Mouse (Mus musculus) cerebellum, postnatal 36 days (tissue): ENCODE measurements at regions not wholly inside any gene's neighbourhood (a gene's known extent, or its start where the extent isn't known, plus 50 kb on each side); places are given as distances from the start of the nearest gene placed in this dataset.
A peak's percentile ranks its signal among the peaks of the same experiment; 100 is the strongest.

Source experiments
- DNase-seq, 2 experiments: peaks; one replicate each; pipeline ENCODE4 v3.0.0; 2021 to 2022; ENCODE audit warnings: mixed read lengths in 2 of 2

DNA sequence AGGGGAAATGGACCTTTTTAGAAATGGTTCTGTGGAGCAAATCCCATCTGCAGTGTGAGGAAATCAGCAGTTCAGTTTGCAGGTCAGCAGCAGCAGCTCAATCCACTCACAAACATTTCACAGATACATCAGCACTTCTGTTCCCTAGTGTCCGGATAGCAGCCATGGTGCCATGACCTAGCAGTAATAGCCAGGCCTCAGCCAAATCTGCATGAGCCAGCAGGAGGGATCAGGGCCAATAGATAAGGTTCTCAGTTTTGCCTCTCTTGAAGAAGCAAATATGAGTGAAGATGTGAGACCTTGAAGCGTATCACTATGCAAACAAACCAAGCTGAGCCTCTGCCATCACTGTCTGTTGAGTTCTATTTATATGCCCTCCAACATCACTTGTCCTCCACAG lies 380.7 kb upstream of the Chrm3 start:
- DNase-seq = no peak

DNA sequence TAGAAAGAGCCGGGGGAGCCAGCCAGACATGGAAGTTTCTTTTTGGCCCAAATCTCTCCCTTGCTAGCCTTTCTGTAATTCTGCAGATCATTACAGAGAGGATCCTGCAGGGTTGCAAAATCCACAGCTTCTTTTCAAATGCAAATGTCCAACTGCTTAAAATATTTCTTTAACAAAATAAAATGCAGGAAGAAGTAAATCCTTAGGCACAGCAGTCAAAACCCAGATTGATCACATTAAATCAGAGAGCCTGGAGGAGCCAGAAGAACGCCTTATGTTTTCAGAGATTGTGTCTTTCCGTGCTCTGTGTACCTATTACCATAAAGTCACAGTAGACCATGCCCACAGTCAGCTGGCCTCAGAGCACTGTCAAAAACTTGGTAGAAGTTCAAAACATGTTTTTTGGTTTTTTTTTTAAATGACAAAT lies 365.1 kb upstream of the Chrm3 start:
- DNase-seq = no peak

DNA sequence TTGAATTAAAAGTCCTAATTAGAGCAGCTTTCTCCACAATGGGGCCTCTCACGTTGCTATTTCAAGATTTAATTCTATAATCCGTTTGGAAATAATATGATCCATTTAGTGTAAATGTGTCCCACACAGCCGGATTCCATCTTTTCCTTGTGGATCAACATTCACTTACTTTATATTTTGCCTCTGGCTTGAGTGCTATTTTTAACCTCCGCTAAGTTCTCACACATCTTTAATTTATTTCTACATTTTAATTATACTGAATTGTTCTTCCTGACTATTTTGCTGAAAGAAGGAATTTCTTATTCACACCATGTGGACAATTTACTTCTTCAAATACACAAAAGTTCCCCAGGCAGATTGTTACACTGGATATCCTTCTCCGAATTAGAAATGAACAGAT lies 364.7 kb upstream of the Chrm3 start:
- DNase-seq = no peak

- DNase-seq = no peak
Observed at GRCm38 (mm10) chr13:10720639-10721038, 360.0 kb upstream of the Chrm3 start.

DNA sequence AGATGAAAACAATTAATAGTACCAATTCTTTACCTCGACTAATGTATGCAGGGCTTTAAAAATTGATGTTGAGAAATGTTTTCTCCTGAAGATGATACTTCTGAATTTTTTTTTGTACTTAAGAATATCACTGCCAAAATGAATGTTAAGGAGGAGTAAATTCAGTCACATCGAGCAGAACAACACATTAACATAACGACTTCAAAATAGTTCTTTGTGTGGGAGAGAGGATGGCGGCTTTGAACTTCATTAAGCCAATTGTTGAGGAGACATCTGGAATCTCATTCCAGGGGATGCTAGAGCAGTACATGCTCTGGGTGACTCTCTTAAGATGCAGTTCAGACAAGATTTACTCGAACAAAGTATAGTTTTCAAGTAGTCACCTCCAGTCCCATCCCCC lies 350.8 kb upstream of the Chrm3 start:
- no peak for DNase-seq

DNA sequence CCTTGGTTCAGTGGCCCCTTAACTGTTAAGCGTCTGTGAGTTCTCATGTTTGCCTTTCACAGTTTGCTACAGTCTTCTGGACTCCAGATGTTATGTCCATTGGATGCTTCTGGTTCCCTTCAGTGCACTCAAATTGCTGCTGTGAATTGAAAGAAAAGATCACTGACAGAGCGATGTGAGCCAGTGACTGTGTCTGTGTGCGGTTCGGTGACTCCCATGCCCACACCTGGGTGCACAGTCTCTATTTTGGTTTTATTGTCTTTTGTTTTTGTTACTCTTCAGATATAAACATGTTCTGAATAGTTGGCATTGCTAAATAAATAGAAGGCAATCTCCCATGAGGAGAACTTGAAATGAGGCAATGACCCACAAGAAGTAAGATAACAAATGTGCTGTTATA lies 350.3 kb upstream of the Chrm3 start:
- DNase-seq = no peak

- DNase-seq = peak; percentile 19 to 27
Observed at GRCm38 (mm10) chr13:10697146-10697545, 336.5 kb upstream of the Chrm3 start.

- DNase-seq = no peak
Observed at GRCm38 (mm10) chr13:10696181-10696977, 335.7 kb upstream of the Chrm3 start.

- no peak for DNase-seq
Observed at GRCm38 (mm10) chr13:10691307-10691706, 330.7 kb upstream of the Chrm3 start.

DNA sequence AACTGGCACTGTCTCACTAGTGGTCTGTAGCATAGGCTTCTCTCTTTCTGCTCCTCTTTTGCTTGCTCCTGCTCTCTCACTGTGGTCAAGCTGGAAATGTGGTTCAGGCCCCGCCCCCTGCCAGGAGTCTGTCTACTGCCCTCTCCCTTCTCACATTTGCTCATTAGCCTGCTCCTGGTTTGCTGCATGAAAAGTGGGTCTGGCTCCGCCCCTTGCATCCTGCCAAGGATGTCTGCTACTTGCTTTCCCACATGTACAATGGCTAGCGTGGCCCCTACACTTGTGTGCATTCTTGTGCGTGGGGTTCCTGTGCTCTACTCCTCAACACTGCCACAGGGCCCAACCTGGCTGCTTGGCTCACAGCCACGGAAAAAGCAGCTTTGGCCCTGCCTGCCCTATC lies 326.7 kb upstream of the Chrm3 start:
- DNase-seq = peak in 1 of 2 experiments; percentile 2

DNA sequence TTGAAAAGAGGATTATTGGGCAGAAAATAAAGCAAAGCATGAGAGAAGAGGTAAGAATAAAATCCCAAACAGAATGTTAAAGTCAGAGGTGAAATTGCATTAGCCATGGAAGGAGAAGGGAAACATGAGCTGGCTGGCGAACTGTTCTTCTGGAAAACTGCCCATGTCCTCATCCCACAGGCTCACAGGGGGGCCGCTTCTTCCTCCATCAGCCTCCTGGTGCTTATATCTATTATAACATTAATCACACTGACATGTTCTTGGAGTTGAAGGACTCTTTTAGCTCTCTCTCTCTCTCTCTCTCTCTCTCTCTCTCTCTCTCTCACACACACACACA lies 293.4 kb upstream of the Chrm3 start:
- peak; percentile 28 to 40 for DNase-seq

- peak; percentile 79 to 82 for DNase-seq
Observed at GRCm38 (mm10) chr13:10653376-10654085, 292.9 kb upstream of the Chrm3 start.

DNA sequence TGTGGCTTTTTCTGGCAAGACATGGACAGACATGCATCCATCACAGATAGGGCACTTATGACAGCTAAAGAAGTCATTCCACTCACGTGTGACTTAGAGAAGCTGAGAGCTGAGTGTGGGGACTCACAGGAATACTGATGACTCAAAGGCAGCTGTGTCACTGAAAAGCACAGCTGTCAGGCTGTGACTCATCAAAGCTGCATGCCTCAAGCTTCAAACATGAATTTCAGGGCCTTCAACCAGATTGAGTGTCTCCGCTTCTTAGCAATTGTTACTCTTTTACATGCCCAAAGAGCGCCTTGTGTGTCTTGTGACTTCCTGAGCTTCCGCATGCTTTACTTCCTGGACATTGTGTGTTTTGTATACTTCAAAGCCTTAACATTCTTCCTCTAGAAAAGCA lies 276.2 kb upstream of the Chrm3 start:
- DNase-seq = no peak

- DNase-seq = no peak
Observed at GRCm38 (mm10) chr13:10630467-10630866, 269.8 kb upstream of the Chrm3 start.

DNA sequence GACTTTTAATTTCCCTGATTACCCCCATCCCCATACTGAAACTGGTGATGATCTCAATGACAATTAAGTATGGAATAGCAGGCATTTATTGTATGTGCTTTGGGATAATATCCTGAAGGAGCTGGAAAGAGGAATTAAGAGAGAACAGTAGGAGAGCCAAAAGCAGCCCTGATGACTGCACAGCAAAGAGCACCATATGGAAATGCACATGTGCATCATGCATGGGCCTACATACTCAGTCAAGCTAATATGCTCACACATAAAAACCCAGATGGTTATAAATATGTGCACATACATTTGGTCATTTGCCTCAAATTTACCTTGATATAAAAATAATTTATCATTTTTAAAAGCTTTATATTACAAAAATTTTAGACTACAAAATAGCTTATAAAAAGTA lies 259.0 kb upstream of the Chrm3 start:
- no peak for DNase-seq

DNA sequence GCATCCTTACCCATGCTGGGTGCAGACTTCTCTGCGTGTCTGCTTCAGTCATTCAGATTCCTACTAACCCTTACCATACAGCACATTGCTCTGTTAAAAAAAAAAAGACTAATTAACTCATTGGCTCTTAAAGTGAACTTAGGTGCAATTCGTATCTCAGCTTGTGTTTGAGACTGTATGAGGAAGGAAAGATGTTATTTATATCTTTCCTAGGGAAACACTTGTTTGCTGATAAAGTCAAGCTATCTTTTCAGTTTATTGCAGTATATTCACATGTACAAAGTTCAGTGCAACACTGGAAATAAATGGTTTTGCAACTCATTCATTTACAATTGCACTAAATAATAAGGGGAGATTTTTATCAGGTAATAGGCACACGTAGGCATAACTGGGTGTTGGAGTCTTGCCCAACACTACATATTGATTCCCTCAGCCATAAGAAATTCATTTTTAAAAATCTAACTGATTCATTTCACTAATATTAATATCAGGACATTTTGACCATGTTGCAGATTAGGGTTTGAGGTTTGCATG lies 257.8 kb upstream of the Chrm3 start:
- DNase-seq = no peak

GRCm38 (mm10) chr13:10574951-10575350 lies 214.3 kb upstream of the Chrm3 start:
- no peak for DNase-seq

DNA sequence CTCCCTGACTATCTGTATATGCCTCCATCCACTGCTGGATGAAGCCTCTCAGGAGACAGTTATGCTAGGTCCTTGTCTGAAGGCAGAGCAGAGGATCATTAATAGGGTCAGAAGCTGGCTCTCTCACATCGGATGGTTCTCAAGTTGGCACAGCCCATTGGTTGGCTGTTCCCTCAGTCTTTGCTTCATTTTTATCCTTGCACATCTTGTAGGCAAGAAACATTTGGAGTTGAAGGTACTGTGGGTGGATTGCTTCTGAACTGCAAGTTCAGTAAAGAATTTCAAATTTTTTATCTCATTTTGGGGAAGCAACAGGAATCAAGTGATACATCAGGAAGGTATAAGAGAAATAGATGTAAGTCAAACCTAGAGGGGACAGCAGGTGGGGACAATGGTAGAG lies 206.2 kb upstream of the Chrm3 start:
- DNase-seq = no peak

DNA sequence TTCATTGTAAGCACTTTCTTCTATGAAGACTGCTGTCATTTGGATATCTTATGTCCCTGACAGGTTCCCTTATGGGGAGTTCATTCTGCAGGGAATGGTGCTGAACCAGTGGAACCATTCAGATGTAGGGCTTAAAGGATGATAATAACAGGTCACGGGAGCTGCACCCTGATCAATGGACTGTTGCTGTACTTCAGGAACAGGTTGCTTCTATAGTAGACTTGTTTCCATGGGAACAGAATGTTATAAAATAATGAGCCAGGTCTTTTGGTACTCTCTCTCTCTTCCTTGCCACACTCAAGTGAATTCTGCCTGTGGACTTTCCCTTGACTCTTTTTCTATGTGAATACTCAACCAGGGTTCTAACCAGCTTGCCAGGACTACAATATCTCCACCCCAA lies 196.9 kb upstream of the Chrm3 start:
- DNase-seq = no peak

DNA sequence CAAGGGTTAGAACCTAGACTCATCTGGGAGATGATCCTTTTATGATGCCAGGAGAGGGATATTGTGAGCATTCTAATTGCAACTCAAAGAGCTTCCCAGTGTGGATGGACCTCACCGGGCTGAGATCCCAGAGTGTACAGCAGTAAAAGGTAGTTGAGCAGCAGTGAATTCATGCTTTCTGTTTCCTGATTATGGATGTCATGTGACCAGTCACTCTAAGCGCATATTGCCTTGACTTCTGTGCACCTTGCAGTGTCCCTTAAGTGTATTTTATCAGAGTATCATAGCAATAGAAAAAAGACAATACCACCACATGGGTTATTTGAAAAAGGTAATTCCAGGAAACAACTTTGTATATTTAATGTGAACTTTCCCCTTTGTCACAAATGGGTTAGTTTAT lies 193.9 kb upstream of the Chrm3 start:
- no peak for DNase-seq

DNA sequence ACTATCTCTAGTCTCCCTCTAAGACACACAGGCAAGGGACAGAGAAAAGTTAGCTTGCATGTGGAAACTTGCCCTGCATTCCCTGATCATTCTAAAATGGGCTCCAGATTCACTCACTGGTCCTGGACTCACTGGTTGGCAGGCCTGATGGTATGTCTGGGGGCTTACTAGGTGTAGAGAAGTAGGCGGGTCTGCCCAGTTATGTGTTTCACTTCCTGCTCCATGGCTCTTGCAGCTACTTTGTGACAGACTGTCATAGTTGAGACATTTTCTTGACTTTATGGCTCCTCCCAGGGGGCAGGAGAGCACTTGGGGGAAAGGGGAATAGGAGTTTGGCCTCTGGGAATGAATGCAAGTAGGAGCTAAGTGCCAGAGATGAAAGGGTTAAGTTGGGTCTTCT lies 182.1 kb upstream of the Chrm3 start:
- DNase-seq = no peak

DNA sequence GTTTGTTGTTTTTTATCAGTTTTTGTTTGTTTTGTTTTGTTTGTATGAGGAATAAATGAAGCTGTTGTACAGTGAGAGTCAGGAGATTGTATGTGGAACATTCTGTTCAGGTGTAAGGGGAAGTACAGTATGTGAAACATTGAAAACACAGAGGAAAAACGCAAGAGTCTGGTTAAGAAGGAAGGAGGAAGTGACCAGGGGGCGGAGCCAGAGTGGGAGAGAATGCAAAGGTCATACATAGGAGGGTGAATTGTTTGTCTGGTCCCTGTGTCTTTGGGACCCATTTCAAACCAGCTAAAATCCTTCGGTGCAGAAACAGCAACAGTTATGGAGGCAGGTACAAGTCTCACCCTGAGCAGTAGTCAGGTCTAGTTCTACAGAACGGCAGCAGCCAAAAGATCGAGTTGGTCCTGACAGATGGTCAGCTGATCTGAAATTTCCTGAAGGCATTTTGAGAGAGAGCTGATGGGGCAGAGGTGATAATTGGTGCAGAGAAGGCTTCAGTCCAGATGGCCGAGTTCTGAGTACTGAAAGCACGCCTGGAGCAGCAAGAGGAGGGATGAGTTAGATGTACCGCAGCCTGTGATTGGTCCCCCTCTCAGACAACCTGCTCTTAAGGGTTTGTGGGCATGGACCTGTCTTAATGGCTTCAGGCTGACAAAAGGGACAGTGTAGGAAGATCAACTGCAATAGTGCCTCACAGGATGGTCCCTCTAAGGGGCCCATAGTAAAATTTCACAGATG lies 179.7 kb upstream of the Chrm3 start:
- DNase-seq = peak; percentile 19 to 22

DNA sequence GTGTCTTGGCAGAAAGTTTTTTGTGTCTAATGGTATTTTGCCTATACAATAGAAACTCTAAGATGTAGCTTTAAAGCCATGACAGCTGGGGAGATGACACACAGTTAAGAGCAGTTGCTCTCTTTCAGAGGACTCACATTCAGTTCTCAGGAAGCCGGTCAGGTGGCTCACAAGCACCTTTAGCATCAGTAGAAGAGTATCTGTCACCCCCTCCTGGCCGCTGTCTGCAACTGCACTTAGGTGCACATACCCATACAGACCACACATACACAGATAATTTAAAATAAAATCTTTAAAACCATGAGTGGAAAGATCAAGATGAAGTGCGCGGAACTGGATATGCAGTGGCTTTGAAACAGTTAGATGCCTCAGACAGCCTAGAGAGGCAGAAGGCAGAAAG lies 178.3 kb upstream of the Chrm3 start:
- DNase-seq = no peak

- no peak for DNase-seq
Observed at GRCm38 (mm10) chr13:10527251-10527650, 166.6 kb upstream of the Chrm3 start.
